Mouse (Mus musculus): ENCODE measurements around the gene Tmem40.

DNA sequence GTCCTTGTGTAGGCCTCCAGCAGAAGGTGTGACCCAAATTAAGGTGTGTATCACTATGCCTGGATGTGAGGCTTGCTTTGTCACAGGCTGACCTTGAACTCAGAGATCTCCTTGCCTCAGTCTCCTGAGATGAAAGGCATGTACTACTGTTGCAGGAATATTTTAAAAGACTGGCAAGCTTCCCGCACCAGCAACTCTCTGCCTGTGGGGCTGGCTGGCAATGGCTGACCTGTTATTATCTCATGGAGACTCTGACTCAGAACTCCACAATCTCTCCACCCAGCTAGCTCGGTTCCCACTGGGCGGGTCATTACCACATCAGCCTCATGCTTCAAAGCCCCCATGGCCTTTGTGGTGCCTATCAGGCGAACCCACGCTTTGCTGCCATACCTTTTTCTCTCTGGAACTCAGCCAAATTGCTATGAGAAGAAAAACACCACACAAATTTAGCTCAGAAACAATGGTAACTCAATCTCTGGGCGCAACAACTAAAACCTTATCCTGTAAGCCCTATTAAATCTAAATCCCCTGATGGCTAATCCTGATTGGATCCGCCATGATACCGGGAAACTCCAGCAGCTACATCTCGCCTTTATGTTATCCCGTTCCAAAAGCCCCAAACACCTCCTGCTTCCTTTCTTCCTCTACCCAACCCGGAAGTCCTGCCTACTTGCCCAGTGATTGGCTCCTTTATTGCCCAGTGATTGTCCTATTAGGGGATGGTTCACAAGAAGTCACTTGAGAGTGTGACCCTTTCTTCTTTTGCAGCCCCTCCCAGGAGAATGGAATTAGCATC lies 77.2 kb downstream of the Tmem40 start:
- TF ChIP-seq CTCF (IDR thresholded peaks at IDR 0.05), result no peak
- no peak for TF ChIP-seq POLR2A (IDR thresholded peaks at IDR 0.05; ENCODE audit: insufficient read depth, low read depth, low read length)
